Mouse (Mus musculus) right cerebral cortex, postnatal 36 days (tissue): Measurements from ENCODE around the gene Olfr1133.
"Not testable (repeated sequence)": the region's sequence is repeated elsewhere in the genome, so short reads cannot be mapped to it uniquely, and the experiment has no call there.

Experiments
- DNase-seq, 2 experiments: peaks; one replicate each; pipeline ENCODE4 v3.0.0; 2022; ENCODE audit warnings: low spot score in 2 of 2, mixed read lengths in 1 of 2

Olfr1133 gene

GRCm38 (mm10) chr2:87647274-87647673 lies at the start of gene Olfr1133:
Gene Olfr1133, minus strand, starts transcription at chr2:87647374.
- no peak for DNase-seq

GRCm38 (mm10) chr2:87693847-87694246 lies 46.7 kb upstream of the Olfr1133 start, which contains the start of gene Olfr1136:
Gene Olfr1136, minus strand, starts transcription at chr2:87693947.
- no peak for DNase-seq

GRCm38 (mm10) chr2:87673564-87673963 lies 26.4 kb upstream of the Olfr1133 start, which contains the start of gene Olfr1135:
Gene Olfr1135, minus strand, starts transcription at chr2:87673664.
- no peak for DNase-seq

GRCm38 (mm10) chr2:87658360-87658759 lies 11.2 kb upstream of the Olfr1133 start, which contains the start of gene Olfr1134:
Gene Olfr1134, minus strand, starts transcription at chr2:87658460.
- DNase-seq = no peak

- DNase-seq = no peak
Observed at GRCm38 (mm10) chr2:87642441-87642840, 4.7 kb downstream of the Olfr1133 start.

GRCm38 (mm10) chr2:87637435-87637834 lies 9.7 kb downstream of the Olfr1133 start, which contains the start of gene Olfr1132:
Gene Olfr1132, minus strand, starts transcription at chr2:87637535.
- DNase-seq = no peak

- no peak for DNase-seq
Observed at GRCm38 (mm10) chr2:87626804-87627203, 20.4 kb downstream of the Olfr1133 start, which contains the start of gene Olfr1131. Gene Olfr1131, plus strand, starts transcription at chr2:87627104.

- DNase-seq = not testable (repeated sequence)
Observed at GRCm38 (mm10) chr2:87605912-87606311, 41.3 kb downstream of the Olfr1133 start, which contains the start of gene Olfr1130. Gene Olfr1130, plus strand, starts transcription at chr2:87606212.
